Mouse (Mus musculus) spleen, adult 12 weeks (tissue): ENCODE measurements around the gene Gm12184.
"Not testable (repeated sequence)": the region's sequence is repeated elsewhere in the genome, so short reads cannot be mapped to it uniquely, and the experiment has no call there.

Source experiments
- DNase-seq: peaks from one replicate; pipeline ENCODE4 v3.0.0; 2022; ENCODE audit warnings: low spot score

Gm12184 gene

GRCm38 (mm10) chr11:48825979-48826751, at the start of gene Gm12184, which contains the start of gene Trim7:
Gene Gm12184, minus strand, starts transcription at chr11:48826655.
Gene Trim7, plus strand, starts transcription at chr11:48826140.
- DNase-seq, result peak; percentile 42

- not testable (repeated sequence) for DNase-seq
Observed at GRCm38 (mm10) chr11:48875343-48875837, 48.9 kb upstream of the Gm12184 start.

- DNase-seq, result peak; percentile 52
Observed at GRCm38 (mm10) chr11:48874465-48874864, 48.0 kb upstream of the Gm12184 start.

- peak; percentile 34 for DNase-seq
Observed at GRCm38 (mm10) chr11:48873591-48874290, 47.3 kb upstream of the Gm12184 start.

- no peak for DNase-seq
Observed at GRCm38 (mm10) chr11:48872695-48873300, 46.3 kb upstream of the Gm12184 start.

- peak; percentile 44 for DNase-seq
Observed at GRCm38 (mm10) chr11:48871817-48872541, 45.5 kb upstream of the Gm12184 start.

GRCm38 (mm10) chr11:48871201-48871772, 44.8 kb upstream of the Gm12184 start, which contains the start of gene Irgm1:
Gene Irgm1, minus strand, starts transcription at chr11:48871683.
- DNase-seq, result peak; percentile 73

- peak; percentile 23 for DNase-seq
Observed at GRCm38 (mm10) chr11:48870781-48871180, 44.3 kb upstream of the Gm12184 start.

- DNase-seq, result no peak
Observed at GRCm38 (mm10) chr11:48869380-48870110, 43.1 kb upstream of the Gm12184 start.

GRCm38 (mm10) chr11:48866481-48866880, 40.0 kb upstream of the Gm12184 start:
- DNase-seq, result no peak

- DNase-seq, result no peak
Observed at GRCm38 (mm10) chr11:48863808-48864207, 37.4 kb upstream of the Gm12184 start.

- no peak for DNase-seq
Observed at GRCm38 (mm10) chr11:48862784-48863319, 36.4 kb upstream of the Gm12184 start.

GRCm38 (mm10) chr11:48859014-48859413, 32.6 kb upstream of the Gm12184 start:
- no peak for DNase-seq

- peak; percentile 81 for DNase-seq
Observed at GRCm38 (mm10) chr11:48853474-48854180, 27.2 kb upstream of the Gm12184 start.

GRCm38 (mm10) chr11:48852624-48853473, 26.4 kb upstream of the Gm12184 start:
- DNase-seq, result no peak

GRCm38 (mm10) chr11:48852190-48852589, 25.7 kb upstream of the Gm12184 start:
- no peak for DNase-seq

GRCm38 (mm10) chr11:48851270-48851995, 25.0 kb upstream of the Gm12184 start:
- DNase-seq, result no peak

GRCm38 (mm10) chr11:48850240-48850639, 23.8 kb upstream of the Gm12184 start:
- DNase-seq, result no peak
